Mouse (Mus musculus) hindbrain, embryonic 10.5 days (tissue): ENCODE results near the gene Supt6. TPM values are rescaled to one million over a fixed set of nuclear protein-coding genes. Genes with fewer than 3 reads are reported as not detected.
"Not testable (repeated sequence)": the region's sequence is repeated elsewhere in the genome, so short reads cannot be mapped to it uniquely, and the experiment has no call there.

Experiments used
- DNase-seq: peaks from one replicate; pipeline ENCODE4 v3.0.0-alpha.2; 2017; ENCODE audit warnings: low spot score
- H3K27ac ChIP-seq: fragments of 300-500 bp; sonication (generic); 2 replicates; pipeline ENCODE4 v1.5.1; 2016; ENCODE audit warnings: mild to moderate bottlenecking, moderate library complexity
- H3K27me3 ChIP-seq: fragments of 300-500 bp; sonication (generic); 2 replicates; pipeline ENCODE4 v1.6.1; 2016; ENCODE audit warnings: mild to moderate bottlenecking; ENCODE audit not compliant: poor library complexity, insufficient read depth, severe bottlenecking
- H3K36me3 ChIP-seq: fragments of 300-500 bp; sonication (generic); 2 replicates; pipeline ENCODE4 v1.6.1; 2016; ENCODE audit warnings: mild to moderate bottlenecking, moderate library complexity
- H3K4me1 ChIP-seq: fragments of 300-500 bp; sonication (generic); replicated peaks from 2 replicates; pipeline ENCODE4 v1.6.1; 2016; ENCODE audit warnings: mild to moderate bottlenecking
- H3K4me3 ChIP-seq: fragments of 300-500 bp; sonication (generic); 2 replicates; pipeline ENCODE4 v1.5.1; 2016; ENCODE audit warnings: mild to moderate bottlenecking, moderate library complexity
- H3K9me3 ChIP-seq: fragments of 300-500 bp; sonication (generic); 2 replicates; pipeline ENCODE4 v1.6.1; 2016; ENCODE audit warnings: mild to moderate bottlenecking, moderate library complexity
- WGBS: fragments of 180-500 bp; shearing (Covaris S2); methylation state at CpG from one replicate; pipeline ENCODE4 v1.1.7; 2016; 5-methylcytosine and 5-hydroxymethylcytosine counted together
- polyA plus RNA-seq: library from polyadenylated mRNA; unstranded; fragments of >200 nt; fragmentation: Nextera tagmentation; extraction: Ambion mirVana; gene quantifications from 2 replicates; pipeline ENCODE4 v1.2.1, GENCODE M21; 2016

Supt6 gene
- polyA plus RNA-seq, 1 experiment from 2014 or later: 35.0 TPM

DNA sequence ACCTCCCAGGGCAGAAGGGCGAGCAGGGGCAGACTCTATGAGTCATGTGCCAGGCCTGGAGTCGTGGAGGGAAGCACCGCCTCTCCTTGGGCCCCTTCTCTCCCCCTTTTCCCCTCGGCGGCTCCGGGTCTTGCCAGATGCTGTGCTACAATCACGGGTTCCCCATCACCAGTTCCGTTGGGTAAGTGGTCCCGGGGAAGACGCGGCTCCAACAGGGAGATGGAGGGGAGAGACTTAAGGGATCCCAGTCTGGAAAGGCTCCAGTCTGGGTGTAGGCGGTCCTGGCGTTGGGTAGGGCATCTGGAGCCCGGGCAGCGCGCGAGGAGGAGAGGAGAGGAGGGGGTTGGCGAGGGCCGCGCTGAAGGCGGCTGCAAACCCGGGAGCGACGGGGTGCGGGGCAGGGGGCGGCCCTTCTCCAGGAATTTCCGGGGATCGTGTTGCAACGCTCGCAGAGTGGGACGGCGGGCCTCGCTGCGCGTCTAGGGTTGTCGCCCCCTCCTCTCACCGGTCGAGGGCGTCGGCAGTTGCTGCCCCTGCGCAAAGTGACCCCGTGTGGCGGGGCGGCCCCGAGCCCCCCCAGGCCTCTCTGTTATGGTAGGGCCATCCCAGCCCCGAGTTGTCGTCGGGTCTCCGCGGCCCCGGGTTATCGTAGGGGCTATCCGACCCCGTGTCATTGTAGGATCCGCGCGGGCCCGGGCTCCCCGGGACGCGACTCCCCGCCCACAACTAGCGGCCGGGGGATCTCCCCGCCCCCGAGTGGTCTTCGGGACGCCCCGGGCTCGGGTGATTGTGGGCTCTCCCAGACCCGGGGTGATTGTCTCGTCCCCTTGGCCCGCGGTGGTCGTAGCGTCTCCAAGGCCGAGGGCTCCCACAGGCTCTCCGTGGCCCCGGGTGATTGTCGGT is 57.2 kb downstream of the Supt6 start, which contains the start of gene Rab34:
Gene Rab34 (plus strand): TSS at position 100 of the 903 bp plus-strand sequence.
- H3K9me3 ChIP-seq: no peaks in the 10 kb centered on the region
- DNase-seq: peak; percentile 88
- H3K4me1 ChIP-seq: peaks cover 37% of the 10 kb centered on the region
- H3K27me3 ChIP-seq: 0 out of 2 replicates have a peak, but pooled peaks cover 3% of the 10 kb centered on the region
- peak within 1 kb of the TSS; percentile 73 for H3K4me3 ChIP-seq
- under 1% methylated on average over 80 of the region's 80 CpGs for WGBS
- H3K36me3 ChIP-seq: peaks cover 34% of the 10 kb centered on the region
- peak within 1 kb of the TSS; percentile 98 for H3K27ac ChIP-seq

DNA sequence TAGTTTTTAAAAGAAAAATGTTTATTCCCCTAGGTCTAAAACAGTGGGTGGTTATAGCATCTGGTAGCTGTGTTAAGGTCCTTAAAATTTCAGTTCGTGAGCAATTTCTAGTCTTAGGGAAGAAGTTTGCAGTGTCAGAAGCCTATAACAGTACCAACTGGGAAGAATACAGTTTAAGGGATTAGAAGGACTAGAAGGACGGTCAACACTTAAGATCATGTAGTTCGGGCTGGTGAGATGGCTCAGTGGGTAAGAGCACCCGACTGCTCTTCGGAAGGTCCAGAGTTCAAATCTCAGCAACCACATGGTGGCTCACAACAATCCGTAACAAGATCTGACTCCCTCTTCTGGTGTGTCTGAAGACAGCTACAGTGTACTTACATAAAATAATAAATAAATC is 61.1 kb downstream of the Supt6 start:
- peaks cover 29% of the 10 kb centered on the region for H3K36me3 ChIP-seq

DNA sequence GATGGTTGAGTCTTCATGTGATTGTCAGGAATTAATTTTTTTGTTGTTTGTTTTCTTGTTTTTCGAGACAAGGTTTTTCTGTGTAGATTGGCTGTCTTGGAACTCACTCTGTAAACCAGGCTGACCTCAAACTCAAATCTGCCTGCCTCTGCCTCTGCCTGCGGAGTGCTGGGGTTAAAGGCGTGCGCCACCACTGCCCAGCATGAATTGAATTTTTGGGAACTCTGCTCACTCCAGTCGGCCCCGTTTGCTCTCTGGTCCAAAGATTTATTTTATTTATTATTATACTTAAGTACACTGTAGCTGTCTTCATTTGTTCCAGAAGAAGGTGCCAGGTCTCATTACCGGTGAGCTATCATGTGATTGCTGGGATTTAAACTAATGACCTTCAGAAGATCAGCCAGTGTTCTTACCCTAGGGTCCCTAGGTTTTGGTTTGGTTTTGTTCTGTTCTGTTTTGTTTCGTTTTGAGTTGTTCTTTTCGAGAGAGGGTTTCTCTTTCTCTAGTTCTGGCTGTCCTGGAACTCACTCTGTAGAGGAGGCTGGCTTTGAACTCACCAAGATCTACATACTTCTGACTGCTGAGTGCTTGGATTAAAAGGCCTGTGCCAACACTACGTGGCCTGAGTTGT is 61.8 kb downstream of the Supt6 start:
- Histone ChIP-seq H3K27me3 (no peaks in the 10 kb centered on the region), H3K9me3 (no peaks in the 10 kb centered on the region), H3K36me3 (peaks cover 34% of the 10 kb centered on the region), H3K27ac (peak overlapping the region; percentile 99), H3K4me3 (peak overlapping the region; percentile 95), H3K4me1 (peaks cover 55% of the 10 kb centered on the region)
- DNase-seq: no peak
- WGBS: 54% methylated on average over 10 of the region's 10 CpGs

More for the DNA sequence above, 61.1 kb downstream of the Supt6 start:
- not testable (repeated sequence) for H3K4me3 ChIP-seq, H3K9me3 ChIP-seq, DNase-seq, H3K27me3 ChIP-seq, H3K27ac ChIP-seq
- peaks cover 55% of the 10 kb centered on the region for H3K4me1 ChIP-seq
- WGBS: 95% methylated on average over 6 of the region's 6 CpGs

DNA sequence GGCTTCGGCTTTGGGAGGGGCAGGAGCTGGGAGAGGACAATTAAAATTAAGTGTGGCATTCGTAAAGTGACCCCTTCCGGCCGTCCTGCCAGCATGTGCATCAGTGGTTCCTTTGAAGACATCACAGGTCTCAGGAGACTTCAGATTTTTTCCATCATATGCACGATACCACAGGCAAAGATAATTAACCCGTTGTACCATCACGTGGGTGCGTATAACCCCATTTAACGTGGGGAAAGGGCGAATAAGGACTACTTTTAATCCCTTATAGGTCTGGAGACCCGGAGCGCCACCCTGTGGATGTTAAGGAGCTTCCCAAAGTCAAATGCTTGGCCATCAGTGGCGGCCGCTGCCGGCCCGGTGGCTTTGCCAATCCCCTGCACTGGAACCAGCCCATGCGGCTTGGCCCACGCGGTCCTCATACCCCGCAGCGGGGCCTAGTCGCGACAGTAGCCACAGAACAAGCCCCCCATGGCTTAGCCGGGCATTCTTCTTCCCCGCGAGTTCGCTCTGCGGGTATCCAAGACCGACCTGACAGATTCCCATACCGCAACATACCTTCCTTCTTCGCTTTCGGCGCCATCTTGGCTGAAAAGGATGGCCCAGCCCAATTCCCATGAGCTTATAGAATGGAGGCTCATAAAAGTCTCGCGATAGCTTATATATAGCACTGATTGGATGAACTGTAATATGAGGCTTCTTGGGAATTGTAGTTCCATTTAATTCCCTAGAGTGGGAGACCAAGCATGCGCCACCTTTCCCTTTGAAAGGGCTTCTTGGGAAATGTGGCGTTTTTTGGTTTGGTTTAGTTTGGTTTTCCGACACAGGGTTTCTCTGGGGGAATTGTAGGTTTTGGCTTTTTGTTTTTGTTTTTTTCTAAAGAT is 62.6 kb downstream of the Supt6 start, which contains the start of gene Rpl23a:
Gene Rpl23a (minus strand): TSS at position 624 of the 884 bp plus-strand sequence.
- under 1% methylated on average over 38 of the region's 38 CpGs for WGBS

DNA sequence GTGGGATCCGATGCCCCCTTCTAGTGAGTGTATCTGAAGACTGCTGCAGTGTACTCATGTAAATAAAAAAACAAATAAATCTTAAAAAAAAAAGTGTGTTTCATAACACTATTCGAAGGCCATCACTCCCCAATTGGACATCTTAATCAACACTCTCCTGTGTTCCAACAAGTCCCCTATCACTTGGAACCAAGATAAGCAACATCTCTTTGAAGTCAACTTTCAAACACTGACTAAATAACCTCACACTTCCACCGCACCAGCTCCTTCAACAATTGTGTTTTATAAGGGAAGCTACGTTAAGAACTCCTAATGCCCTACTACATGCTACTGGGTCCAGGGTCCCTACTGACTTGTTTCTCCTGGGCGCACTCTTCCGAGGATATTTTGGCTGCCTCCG is 63.3 kb downstream of the Supt6 start:
- H3K27me3 ChIP-seq: no peaks in the 10 kb centered on the region
- H3K4me1 ChIP-seq: peaks cover 57% of the 10 kb centered on the region
- peak overlapping the region; percentile 95 for H3K4me3 ChIP-seq
- peaks cover 42% of the 10 kb centered on the region for H3K36me3 ChIP-seq
- H3K27ac ChIP-seq: peak overlapping the region; percentile 99
- WGBS: 14% methylated on average over 7 of the region's 7 CpGs
- H3K9me3 ChIP-seq: no peaks in the 10 kb centered on the region
- no peak for DNase-seq

More for the DNA sequence above, 62.6 kb downstream of the Supt6 start, which contains the start of gene Rpl23a:
- Histone ChIP-seq H3K36me3 (peaks cover 42% of the 10 kb centered on the region), H3K9me3 (no peaks in the 10 kb centered on the region), H3K4me3 (peak within 1 kb of the TSS; percentile 95), H3K4me1 (peaks cover 55% of the 10 kb centered on the region), H3K27ac (peak within 1 kb of the TSS; percentile 99), H3K27me3 (no peaks in the 10 kb centered on the region)
- DNase-seq: peak; percentile 88

DNA sequence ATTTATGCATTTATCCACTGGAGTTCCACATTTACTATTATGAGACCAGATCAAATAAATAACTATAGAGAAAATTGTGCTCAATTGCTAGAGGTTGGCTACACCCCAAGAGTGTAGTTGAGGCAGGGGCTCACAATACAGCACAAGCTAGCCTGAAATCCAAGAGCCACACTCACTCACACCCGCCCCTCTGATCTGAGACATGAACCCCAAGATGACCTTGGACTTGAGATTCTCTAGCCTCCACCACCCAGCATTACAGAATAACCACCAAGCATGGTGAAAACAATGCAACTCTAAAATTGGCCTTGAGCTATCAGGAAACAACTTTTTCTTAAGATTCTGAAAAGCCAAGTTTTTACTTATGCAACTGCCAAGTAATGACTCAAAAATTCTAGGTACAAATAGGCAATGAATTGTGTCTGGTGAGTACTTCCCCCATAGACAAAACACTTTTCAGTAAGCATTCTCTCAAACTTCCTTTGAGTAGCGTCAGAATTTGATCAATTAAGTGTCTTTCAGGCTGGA is 63.9 kb downstream of the Supt6 start:
- 55% methylated on average over 2 of the region's 2 CpGs for WGBS
- Histone ChIP-seq H3K9me3 (no peaks in the 10 kb centered on the region), H3K27ac (peak overlapping the region; percentile 99; the same call in 1 of the 2 replicates), H3K4me1 (peaks cover 62% of the 10 kb centered on the region), H3K4me3 (peak overlapping the region; percentile 95), H3K27me3 (no peaks in the 10 kb centered on the region), H3K36me3 (peaks cover 42% of the 10 kb centered on the region)
- DNase-seq: no peak

DNA sequence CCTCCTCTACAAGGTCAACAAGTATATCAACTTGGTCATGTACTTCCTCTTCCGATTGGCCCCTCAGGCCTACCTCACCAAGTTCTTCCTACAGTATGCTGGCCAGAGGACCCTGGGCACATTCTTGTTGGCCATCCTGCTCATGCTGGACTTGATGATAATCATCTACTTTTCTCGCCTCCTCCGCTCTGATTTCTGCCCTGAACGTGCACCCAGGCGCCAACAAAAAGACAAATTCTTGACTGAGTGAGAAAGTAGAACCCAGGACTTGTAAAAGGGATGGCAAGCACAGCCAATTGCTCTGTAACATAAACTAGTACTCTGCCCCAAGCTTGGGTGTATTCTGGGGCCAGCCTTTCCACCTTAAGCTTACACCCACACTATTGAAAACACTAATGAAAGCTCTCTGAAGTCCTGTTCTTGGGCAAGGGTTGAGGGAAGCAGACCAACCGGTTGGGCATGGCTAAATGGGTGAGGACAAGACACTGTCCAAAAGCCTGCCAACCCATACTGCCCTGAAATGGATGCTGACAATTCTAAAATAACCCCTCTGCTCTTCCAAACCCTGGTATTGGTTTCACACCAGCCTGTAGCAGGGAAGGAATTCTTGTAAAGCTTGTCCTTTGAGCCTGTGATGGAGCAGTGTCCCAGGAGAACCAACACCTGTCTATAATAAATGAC is 65.6 kb downstream of the Supt6 start:
- Histone ChIP-seq H3K9me3 (no peaks in the 10 kb centered on the region), H3K4me3 (peak overlapping the region; percentile 32), H3K4me1 (peaks cover 70% of the 10 kb centered on the region), H3K27me3 (no peaks in the 10 kb centered on the region), H3K36me3 (peaks cover 42% of the 10 kb centered on the region), H3K27ac (no peak overlapping the region)
- no peak for DNase-seq
- WGBS: 79% methylated on average over 6 of the region's 6 CpGs

DNA sequence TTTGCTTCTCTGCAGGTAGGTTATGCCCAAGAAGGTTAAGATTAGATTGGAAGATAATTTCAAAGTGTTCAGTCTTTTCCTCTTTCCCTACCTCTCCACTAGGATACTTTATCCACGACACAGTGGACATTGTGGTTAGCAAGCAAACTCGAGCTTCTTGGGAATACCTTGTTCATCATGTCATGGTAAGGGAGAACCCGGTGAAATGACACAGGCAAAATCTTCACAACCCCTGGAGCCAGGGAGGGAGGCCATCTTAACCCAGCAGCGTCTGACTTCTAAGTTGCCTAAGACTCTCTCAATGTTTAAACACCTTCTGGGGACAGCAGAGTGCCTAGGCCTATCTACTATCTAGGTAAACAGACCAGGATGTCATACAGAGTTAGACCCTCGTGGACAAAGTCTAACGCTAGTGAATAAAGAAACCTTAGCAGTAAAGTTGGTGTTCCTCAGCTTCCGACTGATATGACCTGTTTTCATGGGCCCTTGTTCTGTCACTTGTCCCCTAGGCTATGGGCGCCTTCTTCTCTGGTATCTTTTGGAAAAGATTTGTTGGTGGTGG is 66.3 kb downstream of the Supt6 start:
- 31% methylated on average over 8 of the region's 8 CpGs for WGBS

DNA sequence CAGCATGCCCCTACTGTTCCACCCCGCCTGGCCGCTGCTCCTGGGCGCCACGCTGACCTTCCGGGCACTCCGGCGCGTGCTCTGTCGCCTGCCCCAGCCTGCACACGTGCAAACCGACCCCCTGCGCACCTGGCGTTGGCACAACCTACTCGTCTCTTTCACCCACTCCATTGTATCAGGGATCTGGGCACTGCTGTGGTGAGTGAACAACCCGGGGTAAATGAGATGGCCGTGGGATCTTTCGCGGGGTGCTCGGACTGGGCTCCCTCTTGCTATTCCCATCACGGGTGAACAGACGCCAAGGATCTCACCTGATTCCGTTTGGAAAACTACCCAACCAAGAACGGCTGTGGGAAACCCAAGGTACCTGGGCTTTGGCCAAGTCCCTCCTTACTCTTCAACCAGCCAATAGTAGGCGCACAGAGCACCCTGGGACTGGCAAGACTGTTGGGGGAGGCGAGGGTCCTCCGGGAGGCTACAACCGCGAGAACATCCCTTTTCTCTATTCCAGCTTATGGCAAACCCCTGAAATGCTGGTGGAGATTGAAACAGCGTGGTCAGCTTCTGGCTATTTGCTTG is 66.8 kb downstream of the Supt6 start:
- DNase-seq: peak; percentile 58
- Histone ChIP-seq H3K4me1 (peaks cover 66% of the 10 kb centered on the region), H3K27ac (peak overlapping the region; percentile 93), H3K9me3 (no peaks in the 10 kb centered on the region), H3K4me3 (peak overlapping the region; percentile 62), H3K36me3 (peaks cover 42% of the 10 kb centered on the region), H3K27me3 (no peaks in the 10 kb centered on the region)
- under 1% methylated on average over 29 of the region's 29 CpGs for WGBS

More for the DNA sequence above, 66.3 kb downstream of the Supt6 start:
- H3K27me3 ChIP-seq: no peaks in the 10 kb centered on the region
- H3K27ac ChIP-seq: no peak overlapping the region
- no peak for DNase-seq
- peaks cover 70% of the 10 kb centered on the region for H3K4me1 ChIP-seq
- H3K9me3 ChIP-seq: no peaks in the 10 kb centered on the region
- H3K36me3 ChIP-seq: peaks cover 42% of the 10 kb centered on the region
- peak overlapping the region; percentile 62 for H3K4me3 ChIP-seq

DNA sequence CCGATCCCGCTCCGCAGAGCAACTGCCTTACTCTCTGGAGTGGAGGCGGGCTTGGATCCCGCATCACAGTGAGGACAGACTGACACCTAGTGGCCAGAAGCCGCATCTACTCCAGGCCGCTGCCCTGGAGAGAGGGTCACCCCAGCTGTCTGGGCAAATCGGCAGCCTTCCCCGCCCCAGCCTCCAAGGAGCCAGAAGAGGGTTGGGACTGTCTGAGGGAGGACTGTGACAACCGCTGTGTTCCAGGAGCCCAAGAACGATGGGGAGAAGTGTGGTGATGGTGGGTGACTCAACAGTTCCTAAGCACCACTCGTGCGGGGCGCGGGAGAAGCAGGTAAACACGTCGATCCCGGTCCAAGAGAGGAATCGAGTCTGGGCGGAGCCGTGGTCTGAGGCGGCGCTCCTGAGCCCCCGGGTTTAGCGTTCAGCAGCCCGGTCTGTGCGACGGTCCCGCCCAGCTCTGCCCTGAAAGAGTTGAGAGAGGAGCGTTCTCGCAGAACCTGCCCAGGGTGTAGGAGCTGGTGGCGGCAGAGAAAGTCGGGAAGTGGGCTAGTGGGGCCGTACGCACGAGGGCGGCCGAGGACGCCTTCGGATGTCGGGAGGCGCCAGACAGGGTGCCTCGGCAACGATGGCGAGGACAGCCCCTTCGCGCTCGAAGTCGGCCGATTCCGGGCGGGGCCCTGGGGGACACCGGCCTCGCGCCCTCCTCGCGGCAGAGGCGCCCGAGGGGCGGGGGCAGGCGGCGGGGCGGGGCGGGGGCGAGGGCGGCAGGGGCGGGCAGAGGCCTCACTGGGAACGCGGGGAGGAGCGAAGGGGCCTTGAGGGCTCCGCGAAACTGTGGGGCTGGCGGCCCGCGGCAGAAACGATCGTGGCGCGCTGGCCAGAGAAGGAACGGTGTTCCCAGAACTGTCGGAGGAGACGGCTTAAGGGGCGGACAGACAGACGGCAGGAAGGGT is 67.6 kb downstream of the Supt6 start:
- no peaks in the 10 kb centered on the region for H3K9me3 ChIP-seq
- H3K4me1 ChIP-seq: peaks cover 62% of the 10 kb centered on the region

More for the DNA sequence above, 67.6 kb downstream of the Supt6 start:
- DNase-seq: peak; percentile 96
- Histone ChIP-seq H3K4me3 (peak overlapping the region; percentile 62), H3K27me3 (no peaks in the 10 kb centered on the region), H3K36me3 (peaks cover 42% of the 10 kb centered on the region), H3K27ac (peak overlapping the region; percentile 93)
- WGBS: under 1% methylated on average over 82 of the region's 84 CpGs
